Mouse (Mus musculus) liver, embryonic 13.5 days (tissue): ENCODE data around the gene Cacng7. TPM values are rescaled to one million over a fixed set of nuclear protein-coding genes. Genes with fewer than 3 reads are reported as not detected.

Experiments
- ATAC-seq: fragments of 200-750 bp; cut with Nextera tagmentation; 2 replicates; pipeline ENCODE4 v1.8.0; 2017; ENCODE audit warnings: low read depth, mild to moderate bottlenecking, moderate number of reproducible peaks, moderate library complexity
- DNase-seq: peaks from one replicate; pipeline ENCODE4 v3.0.0; 2022
- H3K27ac ChIP-seq: fragments of 300-500 bp; sonication (generic); 2 replicates; pipeline ENCODE4 v1.5.1; 2015; ENCODE audit warnings: moderate library complexity, mild to moderate bottlenecking, inconsistent platforms
- H3K27me3 ChIP-seq: fragments of 300-500 bp; sonication (generic); 2 replicates; pipeline ENCODE4 v1.6.1; 2015; ENCODE audit warnings: mild to moderate bottlenecking, inconsistent platforms
- H3K36me3 ChIP-seq: fragments of 300-500 bp; sonication (generic); 2 replicates; pipeline ENCODE4 v1.6.1; 2015; ENCODE audit warnings: mild to moderate bottlenecking, inconsistent platforms
- H3K4me1 ChIP-seq: fragments of 300-500 bp; sonication (generic); replicated peaks from 2 replicates; pipeline ENCODE4 v1.6.1; 2015; ENCODE audit warnings: inconsistent platforms
- H3K4me2 ChIP-seq: fragments of 300-500 bp; sonication (generic); 2 replicates; pipeline ENCODE4 v1.6.1; 2015; ENCODE audit warnings: inconsistent platforms, mild to moderate bottlenecking, moderate library complexity
- H3K4me3 ChIP-seq: fragments of 300-500 bp; sonication (generic); replicated peaks from 2 replicates; pipeline ENCODE4 v1.5.1; 2015; ENCODE audit warnings: mild to moderate bottlenecking, inconsistent platforms
- H3K9ac ChIP-seq: fragments of 300-500 bp; sonication (generic); 2 replicates; pipeline ENCODE4 v1.6.1; 2015; ENCODE audit warnings: mild to moderate bottlenecking, inconsistent platforms
- H3K9me3 ChIP-seq: fragments of 300-500 bp; sonication (generic); replicated peaks from 2 replicates; pipeline ENCODE4 v1.6.1; 2016; ENCODE audit warnings: inconsistent platforms
- WGBS: fragments of 180-500 bp; shearing (Covaris S2); methylation state at CpG from one replicate; pipeline ENCODE4 v1.1.7; 2015; ENCODE audit not compliant: insufficient replicate concordance; 5-methylcytosine and 5-hydroxymethylcytosine counted together
- polyA plus RNA-seq: library from polyadenylated mRNA; unstranded; fragments of >200 nt; fragmentation: Nextera tagmentation; extraction: Ambion mirVana; gene quantifications from 2 replicates; pipeline ENCODE4 v1.2.1, GENCODE M21; 2015

Gene Cacng7
- polyA plus RNA-seq, 1 experiment from 2014 or later: not detected

DNA sequence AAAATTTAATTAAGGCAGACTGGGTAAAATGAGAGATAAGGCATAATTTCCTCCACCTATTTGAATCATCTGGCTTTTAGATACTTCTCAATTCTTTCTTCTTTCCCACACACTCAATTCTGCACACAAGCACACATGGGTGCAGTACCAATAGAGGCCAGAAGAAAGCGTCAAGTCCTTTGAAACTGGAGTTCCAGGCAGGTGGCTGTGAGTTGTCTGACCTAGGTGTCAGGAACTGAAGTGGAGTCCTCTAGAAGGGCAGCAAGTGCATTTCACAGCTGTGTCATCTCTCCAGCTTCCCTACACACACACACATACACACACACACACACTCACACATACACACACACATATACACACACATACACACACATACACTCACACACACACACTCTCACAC, 18.8 kb downstream of the Cacng7 start:
- no peak overlapping the region for H3K4me3 ChIP-seq
- no peak overlapping the region for H3K9ac ChIP-seq
- no peaks in the 10 kb centered on the region for H3K9me3 ChIP-seq
- 75% methylated on average over 1 of the region's 1 CpGs for WGBS
- DNase-seq (no peak), ATAC-seq (no peak)
- no peak overlapping the region for H3K4me2 ChIP-seq
- no peak overlapping the region for H3K27ac ChIP-seq
- H3K27me3 ChIP-seq: no peaks in the 10 kb centered on the region
- no peaks in the 10 kb centered on the region for H3K4me1 ChIP-seq
- H3K36me3 ChIP-seq: no peaks in the 10 kb centered on the region

DNA sequence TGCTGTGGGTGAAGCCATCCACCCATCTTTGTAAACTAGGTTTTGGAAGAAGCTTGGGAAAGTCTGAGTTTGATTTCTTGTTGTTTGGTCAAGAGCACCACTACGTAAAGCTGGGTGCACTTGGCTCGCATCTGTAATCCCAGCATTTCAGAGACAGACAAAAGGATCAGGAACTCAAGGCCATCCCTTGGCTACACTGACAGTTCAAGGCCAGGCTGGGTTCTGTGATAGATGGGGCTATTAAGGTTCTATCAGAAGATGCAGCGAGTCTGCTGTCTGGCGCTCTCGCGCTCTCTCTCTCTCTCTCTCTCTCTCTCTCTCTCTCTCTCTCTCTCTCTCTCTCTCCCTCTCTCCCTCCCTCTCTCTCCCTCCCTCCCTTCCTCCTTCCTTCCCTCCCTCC, 22.1 kb downstream of the Cacng7 start:
- Histone ChIP-seq H3K9ac (no peak overlapping the region), H3K36me3 (no peaks in the 10 kb centered on the region), H3K4me2 (no peak overlapping the region), H3K4me1 (no peaks in the 10 kb centered on the region), H3K27me3 (no peaks in the 10 kb centered on the region), H3K4me3 (no peak overlapping the region), H3K9me3 (no peaks in the 10 kb centered on the region), H3K27ac (no peak overlapping the region)
- WGBS: 72% methylated on average over 6 of the region's 6 CpGs
- no peak for DNase-seq
- no peak for ATAC-seq

DNA sequence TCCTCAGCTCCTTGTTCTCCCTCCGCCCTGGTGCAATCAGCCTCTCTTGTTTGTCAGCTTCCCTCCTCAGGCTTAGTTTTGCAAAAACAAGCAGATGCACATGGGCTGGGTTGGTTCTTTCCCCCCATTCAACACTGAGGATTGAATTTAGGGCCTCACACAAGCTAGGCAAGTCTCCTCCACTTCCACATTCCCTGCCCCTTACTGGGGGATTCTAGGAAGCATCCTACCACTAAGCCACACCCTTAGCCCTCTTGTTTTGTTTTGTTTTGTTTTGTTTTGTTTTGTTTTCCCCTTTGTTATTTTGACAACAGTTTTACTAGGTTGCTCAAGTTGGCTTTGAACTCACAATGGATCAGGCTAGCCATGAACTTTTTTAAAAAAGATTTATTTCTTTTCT, 27.9 kb downstream of the Cacng7 start:
- Histone ChIP-seq H3K4me2 (no peak overlapping the region), H3K9ac (no peak overlapping the region), H3K36me3 (no peaks in the 10 kb centered on the region), H3K4me3 (no peak overlapping the region), H3K27me3 (peaks cover 9% of the 10 kb centered on the region), H3K27ac (no peak overlapping the region), H3K4me1 (no peaks in the 10 kb centered on the region), H3K9me3 (no peaks in the 10 kb centered on the region)
- WGBS: 69% methylated on average over 1 of the region's 1 CpGs
- ATAC-seq: no peak
- no peak for DNase-seq

DNA sequence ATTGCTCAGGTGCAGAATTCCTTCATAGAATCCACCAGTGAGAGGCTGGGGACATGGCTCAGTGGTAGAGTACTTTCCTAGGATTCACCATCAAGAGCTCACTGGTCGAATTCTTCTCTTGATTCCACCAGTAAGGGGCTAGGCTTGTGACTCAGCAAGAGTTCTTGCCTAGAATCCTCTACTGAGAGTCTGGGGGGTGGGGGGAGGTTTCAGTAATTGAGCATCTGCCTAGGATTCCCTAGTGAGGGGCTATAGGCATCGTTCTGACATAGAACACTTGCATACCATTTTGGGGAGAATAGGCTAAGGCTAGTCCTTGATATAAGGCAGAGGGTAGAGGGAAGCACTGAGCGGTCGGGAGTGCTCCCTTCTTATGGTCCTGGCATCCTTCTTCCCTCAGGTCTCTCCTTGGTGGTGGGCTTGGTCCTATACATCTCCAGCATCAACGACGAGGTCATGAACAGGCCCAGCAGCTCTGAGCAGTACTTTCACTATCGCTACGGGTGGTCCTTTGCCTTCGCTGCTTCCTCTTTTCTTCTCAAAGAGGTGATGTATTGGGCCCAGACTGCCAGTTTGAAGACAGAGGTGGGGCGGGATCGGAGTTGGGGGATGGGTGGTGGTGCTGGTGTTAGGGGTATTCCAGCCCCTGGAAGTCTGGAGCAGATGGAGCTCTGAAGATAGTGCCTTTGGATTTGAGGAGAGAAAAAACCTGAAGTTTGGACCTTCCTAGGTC, 33.0 kb downstream of the Cacng7 start:
- Histone ChIP-seq H3K27me3 (peaks cover 39% of the 10 kb centered on the region), H3K4me3 (no peak overlapping the region), H3K9ac (no peak overlapping the region), H3K4me2 (no peak overlapping the region), H3K36me3 (no peaks in the 10 kb centered on the region), H3K27ac (no peak overlapping the region), H3K9me3 (no peaks in the 10 kb centered on the region), H3K4me1 (no peaks in the 10 kb centered on the region; the same call in none of the 2 replicates)
- 12% methylated on average over 11 of the region's 11 CpGs for WGBS
- DNase-seq (no peak), ATAC-seq (no peak)

DNA sequence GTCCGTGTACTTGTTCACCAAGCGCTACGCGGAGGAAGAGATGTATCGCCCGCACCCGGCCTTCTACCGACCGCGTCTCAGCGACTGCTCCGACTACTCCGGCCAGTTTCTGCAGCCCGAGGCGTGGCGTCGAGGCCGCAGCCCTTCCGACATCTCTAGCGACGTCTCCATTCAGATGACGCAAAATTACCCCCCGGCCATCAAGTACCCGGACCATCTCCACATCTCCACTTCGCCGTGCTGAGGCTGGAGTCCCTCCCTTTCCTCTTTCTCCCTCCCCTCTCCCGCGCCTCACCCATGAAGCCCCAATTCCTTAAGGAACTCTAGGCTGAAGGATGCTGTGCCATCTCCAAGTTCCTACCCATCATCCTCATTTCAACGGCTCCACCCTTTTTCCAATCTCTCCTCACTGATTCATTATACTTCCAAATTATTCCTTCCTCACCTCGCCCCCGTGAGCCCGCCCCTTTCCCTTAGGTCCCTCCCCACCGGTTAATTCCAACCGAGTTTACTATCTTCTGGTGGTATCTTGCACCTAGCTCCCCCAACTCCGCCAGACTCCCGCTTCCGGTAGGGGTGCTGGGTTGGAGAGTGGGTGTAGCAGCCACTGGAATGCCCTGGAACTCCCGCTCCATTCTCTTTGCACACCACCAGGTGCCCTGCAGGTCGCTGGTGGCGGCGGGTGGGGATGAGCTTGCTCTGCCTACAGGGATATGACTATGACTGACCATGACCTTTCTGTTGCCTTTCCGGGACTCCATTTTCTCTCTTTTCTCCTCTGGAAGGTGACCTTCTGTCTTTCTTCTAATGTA, 34.2 kb downstream of the Cacng7 start:
- H3K9me3 ChIP-seq: no peaks in the 10 kb centered on the region
- no peak overlapping the region for H3K27ac ChIP-seq
- no peak overlapping the region for H3K4me3 ChIP-seq
- H3K4me1 ChIP-seq: no peaks in the 10 kb centered on the region; the same call in none of the 2 replicates
- H3K4me2 ChIP-seq: peak overlapping the region; percentile 4; the same call in 1 of the 2 replicates
- DNase-seq (no peak), ATAC-seq (no peak)
- WGBS: 3% methylated on average over 42 of the region's 42 CpGs
- H3K36me3 ChIP-seq: no peaks in the 10 kb centered on the region
- peaks cover 39% of the 10 kb centered on the region for H3K27me3 ChIP-seq
- H3K9ac ChIP-seq: no peak overlapping the region

DNA sequence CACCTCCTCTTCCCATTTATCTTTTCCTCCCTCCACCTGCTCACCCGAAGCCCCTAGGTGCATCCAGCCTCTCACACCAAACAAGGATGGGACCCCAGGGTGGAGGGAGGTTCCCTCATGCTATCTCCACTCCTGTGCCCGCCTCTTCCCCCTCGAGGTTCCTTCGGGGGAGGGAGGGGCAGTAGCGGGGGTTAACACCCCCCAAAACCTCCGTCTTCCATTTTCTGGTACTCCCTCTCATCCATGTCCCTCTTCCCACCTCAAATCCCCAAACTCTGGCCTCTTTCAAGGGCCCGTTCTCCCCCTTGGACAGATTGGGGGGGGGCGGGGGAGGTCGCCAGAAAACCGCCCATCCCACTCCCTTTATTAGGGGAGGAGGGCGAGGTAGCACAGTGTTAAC, 34.8 kb downstream of the Cacng7 start:
- H3K4me2 ChIP-seq: 0 out of 2 replicates have a peak overlapping the region, but pooled peaks have one; percentile 12
- DNase-seq (no peak), ATAC-seq (no peak)
- H3K27me3 ChIP-seq: peaks cover 39% of the 10 kb centered on the region
- no peak overlapping the region for H3K9ac ChIP-seq
- no peak overlapping the region for H3K27ac ChIP-seq
- no peak overlapping the region for H3K4me3 ChIP-seq
- no peaks in the 10 kb centered on the region for H3K36me3 ChIP-seq
- 2% methylated on average over 10 of the region's 11 CpGs for WGBS
- no peaks in the 10 kb centered on the region for H3K9me3 ChIP-seq
- H3K4me1 ChIP-seq: no peaks in the 10 kb centered on the region; the same call in none of the 2 replicates

DNA sequence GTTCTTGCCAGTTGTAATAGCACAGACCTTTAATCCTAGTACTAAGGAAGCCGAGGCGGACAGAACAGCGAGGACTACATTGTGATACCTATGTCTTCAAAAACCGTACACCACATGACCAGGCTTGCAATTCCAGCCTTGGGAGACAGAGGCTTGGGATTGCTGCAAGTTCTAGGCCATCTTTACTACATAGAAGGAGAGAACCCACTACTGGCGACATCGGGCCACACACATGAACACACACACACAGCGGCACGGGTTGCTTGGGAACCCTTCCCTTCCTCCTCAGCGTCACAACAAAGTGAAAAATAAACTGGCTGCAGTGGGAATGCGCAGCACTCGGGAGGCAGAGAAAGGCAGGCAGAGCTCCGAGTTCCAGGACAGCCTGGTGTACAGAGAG, 35.6 kb downstream of the Cacng7 start:
- Histone ChIP-seq H3K9ac (no peak overlapping the region), H3K36me3 (no peaks in the 10 kb centered on the region), H3K4me1 (no peaks in the 10 kb centered on the region; the same call in none of the 2 replicates), H3K4me2 (no peak overlapping the region), H3K4me3 (no peak overlapping the region), H3K27ac (no peak overlapping the region), H3K27me3 (peaks cover 39% of the 10 kb centered on the region), H3K9me3 (no peaks in the 10 kb centered on the region)
- WGBS: 21% methylated on average over 12 of the region's 12 CpGs
- DNase-seq (no peak), ATAC-seq (no peak)

DNA sequence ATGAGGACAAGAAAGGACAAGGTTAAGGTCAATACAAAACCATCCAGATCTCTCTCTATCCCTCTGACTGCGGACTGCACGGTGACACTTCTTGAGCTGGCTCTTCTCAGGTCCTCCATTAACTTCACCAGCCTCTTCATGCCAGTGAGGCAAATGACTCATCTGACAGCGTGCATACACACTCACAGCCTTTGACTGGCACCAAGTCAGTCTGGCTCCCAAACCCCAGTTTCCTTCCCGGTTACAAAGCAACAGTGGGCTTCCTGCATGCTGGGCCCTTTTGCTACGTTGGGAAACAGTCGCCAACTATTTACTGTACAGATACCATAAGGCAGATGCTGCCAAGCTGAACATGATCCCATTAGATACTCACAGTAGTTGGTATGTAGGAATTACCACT, 36.4 kb downstream of the Cacng7 start:
- Histone ChIP-seq H3K9ac (no peak overlapping the region), H3K27ac (no peak overlapping the region), H3K4me3 (no peak overlapping the region), H3K27me3 (peaks cover 39% of the 10 kb centered on the region), H3K4me1 (no peaks in the 10 kb centered on the region; the same call in none of the 2 replicates), H3K36me3 (no peaks in the 10 kb centered on the region), H3K9me3 (no peaks in the 10 kb centered on the region), H3K4me2 (no peak overlapping the region)
- WGBS: 39% methylated on average over 6 of the region's 6 CpGs
- DNase-seq (no peak), ATAC-seq (no peak)

DNA sequence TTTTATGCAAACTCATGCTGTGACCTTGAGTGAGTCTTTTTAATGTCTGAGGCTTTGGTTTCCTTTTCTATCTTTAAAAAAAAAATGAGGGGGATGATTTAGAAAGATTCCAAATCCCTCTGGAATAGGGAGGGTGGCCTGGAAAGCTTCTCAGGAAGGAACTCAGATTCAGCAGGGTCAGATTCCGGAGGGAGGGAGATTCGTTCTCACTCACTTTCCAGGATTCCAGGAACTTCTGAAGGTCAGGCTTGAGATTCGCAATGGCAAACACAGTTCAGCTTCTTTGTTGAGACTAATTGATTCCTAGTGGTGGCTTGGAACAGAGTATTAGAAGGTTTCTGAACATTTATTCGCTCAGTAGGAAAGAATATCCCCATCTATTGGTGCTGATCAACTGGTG, 37.7 kb downstream of the Cacng7 start:
- Histone ChIP-seq H3K36me3 (no peaks in the 10 kb centered on the region), H3K4me2 (no peak overlapping the region), H3K4me1 (no peaks in the 10 kb centered on the region; the same call in none of the 2 replicates), H3K27ac (no peak overlapping the region), H3K9me3 (no peaks in the 10 kb centered on the region), H3K4me3 (no peak overlapping the region), H3K9ac (no peak overlapping the region), H3K27me3 (peaks cover 33% of the 10 kb centered on the region)
- no peak for DNase-seq
- WGBS: 42% methylated on average over 4 of the region's 4 CpGs
- ATAC-seq: no peak

DNA sequence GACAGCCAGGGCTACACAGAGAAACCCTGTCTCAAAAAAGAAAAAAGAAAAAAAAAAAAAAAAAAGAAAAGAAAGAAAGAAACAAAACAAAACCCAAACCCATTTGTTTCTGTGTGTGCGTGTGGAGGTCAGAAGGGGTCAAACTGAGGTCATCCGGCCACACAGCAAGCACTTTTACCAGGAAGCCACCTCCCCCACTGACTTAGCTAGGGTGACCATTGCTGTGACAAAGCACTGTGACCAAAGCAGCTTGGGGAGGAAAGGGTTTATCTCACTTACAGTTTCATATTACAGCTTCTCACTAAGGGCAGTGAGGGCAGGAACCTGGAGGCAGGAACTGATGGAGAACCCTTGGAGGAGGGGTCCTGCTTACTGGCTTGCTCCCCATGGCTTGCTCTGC, 39.6 kb downstream of the Cacng7 start:
- H3K4me1 ChIP-seq: no peaks in the 10 kb centered on the region; the same call in 1 of the 2 replicates
- H3K27me3 ChIP-seq: peaks cover 13% of the 10 kb centered on the region
- DNase-seq: no peak
- H3K36me3 ChIP-seq: no peaks in the 10 kb centered on the region
- H3K27ac ChIP-seq: no peak overlapping the region
- no peak overlapping the region for H3K9ac ChIP-seq
- no peak overlapping the region for H3K4me2 ChIP-seq
- no peaks in the 10 kb centered on the region for H3K9me3 ChIP-seq
- H3K4me3 ChIP-seq: no peak overlapping the region
- WGBS: 56% methylated on average over 2 of the region's 2 CpGs
- ATAC-seq: no peak

DNA sequence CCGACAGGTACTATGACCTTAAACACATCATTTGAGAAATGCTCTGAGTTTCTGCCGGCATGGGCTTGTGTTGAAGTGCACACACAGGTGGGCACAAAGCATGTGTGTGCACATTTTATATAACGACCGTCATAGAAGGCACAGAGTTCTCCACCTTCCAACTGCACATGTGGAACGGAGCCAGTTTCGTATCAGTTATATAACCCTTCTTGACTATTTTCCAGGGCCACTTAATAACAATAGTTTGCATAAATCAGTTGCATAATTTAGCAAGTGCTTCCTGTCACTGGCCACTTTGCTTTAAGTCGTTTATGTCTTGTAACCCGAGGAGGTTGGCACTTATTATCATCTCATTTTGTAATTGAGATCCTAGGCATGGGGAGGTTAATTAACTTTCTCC, 41.0 kb downstream of the Cacng7 start:
- 72% methylated on average over 8 of the region's 8 CpGs for WGBS
- no peaks in the 10 kb centered on the region for H3K27me3 ChIP-seq

More for the DNA sequence above, 41.0 kb downstream of the Cacng7 start:
- Histone ChIP-seq H3K27ac (no peak overlapping the region), H3K9ac (no peak overlapping the region), H3K4me2 (no peak overlapping the region), H3K9me3 (no peaks in the 10 kb centered on the region), H3K4me1 (no peaks in the 10 kb centered on the region), H3K4me3 (no peak overlapping the region), H3K36me3 (no peaks in the 10 kb centered on the region)
- no peak for DNase-seq
- no peak for ATAC-seq
